Mouse (Mus musculus): Measurements from ENCODE around the gene Immp2l.

DNA sequence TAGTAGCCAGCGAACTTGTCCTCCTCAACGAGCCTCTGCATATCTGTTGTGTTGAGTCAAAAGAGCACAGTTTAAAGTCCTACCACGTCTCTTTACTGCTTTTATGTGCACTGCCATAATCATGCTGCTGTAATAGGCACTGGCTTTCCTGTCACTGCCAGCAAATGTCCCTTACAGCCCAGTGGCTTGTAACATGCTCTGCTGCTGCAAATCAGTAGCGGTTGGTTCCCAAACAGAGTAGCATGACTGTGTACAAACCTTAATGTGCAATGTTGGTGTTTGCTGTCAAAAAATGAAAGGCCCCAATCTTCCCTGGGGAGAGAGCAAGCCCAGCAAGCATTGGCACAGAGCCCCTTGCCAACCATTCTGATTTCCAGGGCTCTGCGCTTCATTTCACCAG, 918.0 kb downstream of the Immp2l start:
- TF ChIP-seq GATA1 (IDR thresholded peaks at IDR 0.05; ENCODE audit: borderline replicate concordance, low read length) (no peak), FLI1 (IDR thresholded peaks at IDR 0.05; ENCODE audit: low read length) (no peak)
